Mouse (Mus musculus) midbrain, embryonic 14.5 days (tissue): ENCODE results near the gene Pdzd9. TPM values are rescaled to one million over a fixed set of nuclear protein-coding genes. Genes with fewer than 3 reads are reported as not detected.
A peak's percentile ranks its signal among the peaks of the same experiment; 100 is the strongest.

Experiments
- ATAC-seq: fragments of 200-750 bp; cut with Nextera tagmentation; 2 replicates; pipeline ENCODE4 v1.8.0; 2017; ENCODE audit warnings: moderate number of reproducible peaks, moderate library complexity; ENCODE audit not compliant: low FRiP score, low TSS enrichment
- DNase-seq: peaks from one replicate; pipeline ENCODE4 v3.0.0-alpha.2; 2015
- H3K27ac ChIP-seq: fragments of 300-500 bp; sonication (generic); replicated peaks from 2 replicates; pipeline ENCODE4 v1.5.1; 2014; ENCODE audit warnings: mild to moderate bottlenecking, low read depth, low read length, moderate library complexity
- H3K27me3 ChIP-seq: fragments of 300-500 bp; sonication (generic); 2 replicates; pipeline ENCODE4 v1.6.1; 2014; ENCODE audit warnings: low read length, control low read depth, mixed read lengths; ENCODE audit not compliant: control insufficient read depth, insufficient read depth
- H3K36me3 ChIP-seq: fragments of 300-500 bp; sonication (generic); 2 replicates; pipeline ENCODE4 v1.6.1; 2014; ENCODE audit warnings: low read length, control low read depth; ENCODE audit not compliant: control insufficient read depth, insufficient read depth
- H3K4me1 ChIP-seq: fragments of 300-500 bp; sonication (generic); 2 replicates; pipeline ENCODE4 v1.6.1; 2014; ENCODE audit warnings: mild to moderate bottlenecking, antibody characterized with exemption, low read length, control low read depth; ENCODE audit not compliant: control insufficient read depth, insufficient read depth
- H3K4me2 ChIP-seq: fragments of 300-500 bp; sonication (generic); 2 replicates; pipeline ENCODE4 v1.6.1; 2014; ENCODE audit warnings: mild to moderate bottlenecking, low read length, moderate library complexity
- H3K4me3 ChIP-seq: fragments of 300-500 bp; sonication (generic); replicated peaks from 2 replicates; pipeline ENCODE4 v1.5.1; 2014; ENCODE audit warnings: low read depth, low read length
- H3K9ac ChIP-seq: fragments of 300-500 bp; sonication (generic); replicated peaks from 2 replicates; pipeline ENCODE4 v1.6.1; 2014; ENCODE audit warnings: mild to moderate bottlenecking, low read length, moderate library complexity
- H3K9me3 ChIP-seq: fragments of 300-500 bp; sonication (generic); 2 replicates; pipeline ENCODE4 v1.6.1; 2016; ENCODE audit warnings: low read length, control low read depth, mixed read lengths; ENCODE audit not compliant: control insufficient read depth
- WGBS: fragments of 180-500 bp; shearing (Covaris S2); extraction: QIAGEN DNeasy Blood & Tissue Kit; methylation state at CpG from one replicate; pipeline ENCODE4 v1.1.7; 2014; 5-methylcytosine and 5-hydroxymethylcytosine counted together
- polyA plus RNA-seq: library from polyadenylated mRNA; unstranded; fragments of >200 nt; fragmentation: Nextera tagmentation; extraction: Ambion mirVana; gene quantifications from 2 replicates; pipeline ENCODE4 v1.2.1, GENCODE M21; 2014

The Pdzd9 gene
- polyA plus RNA-seq, 1 experiment from 2014 or later = 0.36 TPM

- peak within 1 kb of the TSS; percentile 83 for H3K4me2 ChIP-seq
- peak within 1 kb of the TSS; percentile 91 for H3K4me3 ChIP-seq
- no peaks in the 10 kb centered on the region for H3K27me3 ChIP-seq
- under 1% methylated on average over 39 of the region's 44 CpGs for WGBS
- peaks cover 24% of the 10 kb centered on the region for H3K4me1 ChIP-seq
- H3K36me3 ChIP-seq = no peaks in the 10 kb centered on the region
- ATAC-seq = peak; percentile 96
- peak; percentile 90 for DNase-seq
- H3K27ac ChIP-seq = peak within 1 kb of the TSS; percentile 69
- no peaks in the 10 kb centered on the region for H3K9me3 ChIP-seq
- H3K9ac ChIP-seq = peak within 1 kb of the TSS; percentile 88
Measured at GRCm38 (mm10) chr7:120677001-120677643, 7.0 kb upstream of the Pdzd9 start, which contains the start of gene Mosmo. Gene Mosmo (plus strand): TSS chr7:120677618.

- Histone ChIP-seq H3K9ac (no peak overlapping the region), H3K36me3 (no peaks in the 10 kb centered on the region), H3K4me2 (no peak overlapping the region), H3K27me3 (no peaks in the 10 kb centered on the region), H3K9me3 (no peaks in the 10 kb centered on the region), H3K4me3 (no peak overlapping the region), H3K4me1 (peaks cover 2% of the 10 kb centered on the region; the same call in 1 of the 2 replicates), H3K27ac (no peak overlapping the region)
- no peak for ATAC-seq
- DNase-seq = no peak
- WGBS = 71% methylated on average over 2 of the region's 2 CpGs
Measured at GRCm38 (mm10) chr7:120671271-120671670, 1.1 kb upstream of the Pdzd9 start.

GRCm38 (mm10) chr7:120662079-120662478 is 8.1 kb downstream of the Pdzd9 start:
- H3K27me3 ChIP-seq = no peaks in the 10 kb centered on the region
- H3K4me1 ChIP-seq = no peaks in the 10 kb centered on the region
- H3K9ac ChIP-seq = no peak overlapping the region
- H3K36me3 ChIP-seq = peaks cover 35% of the 10 kb centered on the region
- H3K27ac ChIP-seq = no peak overlapping the region
- no peak overlapping the region for H3K4me3 ChIP-seq
- WGBS = 95% methylated on average over 4 of the region's 4 CpGs
- no peak overlapping the region for H3K4me2 ChIP-seq
- DNase-seq (no peak), ATAC-seq (no peak)
- no peaks in the 10 kb centered on the region for H3K9me3 ChIP-seq

GRCm38 (mm10) chr7:120647849-120648248 is 22.3 kb downstream of the Pdzd9 start:
- Histone ChIP-seq H3K9ac (no peak overlapping the region), H3K4me2 (no peak overlapping the region), H3K36me3 (peaks cover 93% of the 10 kb centered on the region), H3K4me1 (no peaks in the 10 kb centered on the region), H3K4me3 (no peak overlapping the region), H3K27ac (no peak overlapping the region), H3K9me3 (no peaks in the 10 kb centered on the region), H3K27me3 (no peaks in the 10 kb centered on the region)
- no peak for ATAC-seq
- 91% methylated on average over 2 of the region's 2 CpGs for WGBS
- no peak for DNase-seq

- Histone ChIP-seq H3K27me3 (no peaks in the 10 kb centered on the region), H3K4me2 (no peak overlapping the region), H3K36me3 (peaks cover 89% of the 10 kb centered on the region), H3K27ac (no peak overlapping the region), H3K4me3 (no peak overlapping the region), H3K9me3 (no peaks in the 10 kb centered on the region), H3K9ac (no peak overlapping the region), H3K4me1 (no peaks in the 10 kb centered on the region)
- no peak for DNase-seq
- WGBS = 72% methylated on average over 4 of the region's 4 CpGs
- ATAC-seq = no peak
Measured at GRCm38 (mm10) chr7:120643217-120643616, 26.9 kb downstream of the Pdzd9 start.

GRCm38 (mm10) chr7:120635821-120636220 is 34.3 kb downstream of the Pdzd9 start:
- DNase-seq (peak; percentile 20), ATAC-seq (no peak)
- 1% methylated on average over 11 of the region's 11 CpGs for WGBS
- Histone ChIP-seq H3K4me1 (peaks cover 16% of the 10 kb centered on the region), H3K4me3 (peak overlapping the region; percentile 93), H3K9ac (peak overlapping the region; percentile 92), H3K36me3 (peaks cover 31% of the 10 kb centered on the region), H3K27me3 (no peaks in the 10 kb centered on the region), H3K27ac (peak overlapping the region; percentile 85), H3K9me3 (no peaks in the 10 kb centered on the region), H3K4me2 (peak overlapping the region; percentile 95)

GRCm38 (mm10) chr7:120635362-120635781 is 34.8 kb downstream of the Pdzd9 start:
- ATAC-seq (no peak), DNase-seq (no peak)
- Histone ChIP-seq H3K9me3 (no peaks in the 10 kb centered on the region), H3K27me3 (no peaks in the 10 kb centered on the region), H3K4me2 (peak overlapping the region; percentile 95), H3K4me1 (peaks cover 16% of the 10 kb centered on the region), H3K4me3 (peak overlapping the region; percentile 93), H3K9ac (peak overlapping the region; percentile 92), H3K27ac (peak overlapping the region; percentile 85), H3K36me3 (peaks cover 26% of the 10 kb centered on the region)
- under 1% methylated on average over 32 of the region's 32 CpGs for WGBS

GRCm38 (mm10) chr7:120634711-120635361 is 35.3 kb downstream of the Pdzd9 start, which contains the start of gene Uqcrc2:
Gene Uqcrc2 (plus strand): TSS chr7:120635176.
- H3K27me3 ChIP-seq = no peaks in the 10 kb centered on the region
- peak within 1 kb of the TSS; percentile 85 for H3K27ac ChIP-seq
- H3K9me3 ChIP-seq = no peaks in the 10 kb centered on the region
- peak within 1 kb of the TSS; percentile 95 for H3K4me2 ChIP-seq
- DNase-seq (peak; percentile 95), ATAC-seq (peak; percentile 99)
- WGBS = under 1% methylated on average over 45 of the region's 45 CpGs
- peak within 1 kb of the TSS; percentile 92 for H3K9ac ChIP-seq
- peaks cover 21% of the 10 kb centered on the region for H3K36me3 ChIP-seq
- H3K4me3 ChIP-seq = peak within 1 kb of the TSS; percentile 93
- H3K4me1 ChIP-seq = peaks cover 16% of the 10 kb centered on the region
